Mouse (Mus musculus) midbrain, embryonic 16.5 days (tissue): ENCODE measurements around the gene Csnk1g1. TPM values are rescaled to one million over a fixed set of nuclear protein-coding genes. Genes with fewer than 3 reads are reported as not detected.

Source experiments
- ATAC-seq: fragments of 200-750 bp; cut with Nextera tagmentation; 2 replicates; pipeline ENCODE4 v1.8.0; 2017; ENCODE audit warnings: moderate TSS enrichment
- H3K27ac ChIP-seq: fragments of 300-500 bp; sonication (generic); 2 replicates; pipeline ENCODE4 v1.5.1; 2014; ENCODE audit warnings: mild to moderate bottlenecking, low read length, mixed read lengths
- H3K27me3 ChIP-seq: fragments of 300-500 bp; sonication (generic); 2 replicates; pipeline ENCODE4 v1.6.1; 2014; ENCODE audit warnings: low read depth, low read length, mixed read lengths; ENCODE audit not compliant: control insufficient read depth, insufficient read depth
- H3K36me3 ChIP-seq: fragments of 300-500 bp; sonication (generic); 2 replicates; pipeline ENCODE4 v1.6.1; 2014; ENCODE audit warnings: mild to moderate bottlenecking, low read length, moderate library complexity, mixed read lengths; ENCODE audit not compliant: control insufficient read depth, insufficient read depth
- H3K4me1 ChIP-seq: fragments of 300-500 bp; sonication (generic); 2 replicates; pipeline ENCODE4 v1.6.1; 2014; ENCODE audit warnings: mild to moderate bottlenecking, low read length, mixed read lengths; ENCODE audit not compliant: control insufficient read depth, insufficient read depth
- H3K4me2 ChIP-seq: fragments of 300-500 bp; sonication (generic); 2 replicates; pipeline ENCODE4 v1.6.1; 2014; ENCODE audit warnings: mild to moderate bottlenecking, low read length, mixed read lengths
- H3K4me3 ChIP-seq: fragments of 300-500 bp; sonication (generic); 2 replicates; pipeline ENCODE4 v1.5.1; 2014; ENCODE audit warnings: low read depth, mild to moderate bottlenecking, low read length, moderate library complexity, mixed read lengths
- H3K9ac ChIP-seq: fragments of 300-500 bp; sonication (generic); 2 replicates; pipeline ENCODE4 v1.6.1; 2014; ENCODE audit warnings: low read depth, low read length, mixed read lengths
- H3K9me3 ChIP-seq: fragments of 300-500 bp; sonication (generic); replicated peaks from 2 replicates; pipeline ENCODE4 v1.6.1; 2014; ENCODE audit warnings: mild to moderate bottlenecking, low read length, mixed read lengths; ENCODE audit not compliant: control insufficient read depth, poor library complexity, severe bottlenecking
- WGBS: fragments of 180-500 bp; shearing (Covaris S2); extraction: QIAGEN DNeasy Blood & Tissue Kit; methylation state at CpG from one replicate; pipeline ENCODE4 v1.1.7; 2014; 5-methylcytosine and 5-hydroxymethylcytosine counted together
- polyA plus RNA-seq: library from polyadenylated mRNA; unstranded; fragments of >200 nt; fragmentation: Nextera tagmentation; extraction: Ambion mirVana; gene quantifications from 2 replicates; pipeline ENCODE4 v1.2.1, GENCODE M21; 2015

Gene Csnk1g1
- polyA plus RNA-seq, 1 experiment from 2014 or later: 23.1 TPM

- Histone ChIP-seq H3K27me3 (no peaks in the 10 kb centered on the region), H3K9me3 (no peaks in the 10 kb centered on the region), H3K27ac (no peak overlapping the region), H3K9ac (no peak overlapping the region), H3K4me3 (no peak overlapping the region), H3K4me2 (no peak overlapping the region), H3K36me3 (no peaks in the 10 kb centered on the region), H3K4me1 (no peaks in the 10 kb centered on the region)
- 25% methylated on average over 1 of the region's 1 CpGs for WGBS
- ATAC-seq: no peak
Observed at GRCm38 (mm10) chr9:66053620-66054019, 144.9 kb downstream of the Csnk1g1 start.

GRCm38 (mm10) chr9:66059583-66060307, 151.0 kb downstream of the Csnk1g1 start, which contains the start of gene Ppib:
Gene Ppib, plus strand, starts transcription at chr9:66060222.
- Histone ChIP-seq H3K4me1 (peaks cover 19% of the 10 kb centered on the region), H3K4me3 (peak within 1 kb of the TSS; percentile 72), H3K9ac (peak within 1 kb of the TSS; percentile 83), H3K27me3 (no peaks in the 10 kb centered on the region), H3K27ac (peak within 1 kb of the TSS; percentile 91), H3K4me2 (peak within 1 kb of the TSS; percentile 67), H3K36me3 (peaks cover 19% of the 10 kb centered on the region), H3K9me3 (no peaks in the 10 kb centered on the region)
- peak; percentile 98 for ATAC-seq
- 2% methylated on average over 50 of the region's 51 CpGs for WGBS

- H3K4me3 ChIP-seq: peak overlapping the region; percentile 72
- peak overlapping the region; percentile 57 for H3K4me2 ChIP-seq
- WGBS: 1% methylated on average over 19 of the region's 20 CpGs
- H3K9ac ChIP-seq: peak overlapping the region; percentile 83
- H3K27me3 ChIP-seq: no peaks in the 10 kb centered on the region
- ATAC-seq: peak; percentile 78
- H3K36me3 ChIP-seq: peaks cover 22% of the 10 kb centered on the region
- H3K4me1 ChIP-seq: peaks cover 19% of the 10 kb centered on the region
- H3K27ac ChIP-seq: peak overlapping the region; percentile 91
- no peaks in the 10 kb centered on the region for H3K9me3 ChIP-seq
Observed at GRCm38 (mm10) chr9:66060308-66060647, 151.6 kb downstream of the Csnk1g1 start.

GRCm38 (mm10) chr9:66060986-66061385, 152.3 kb downstream of the Csnk1g1 start:
- Histone ChIP-seq H3K4me3 (peak overlapping the region; percentile 72), H3K9me3 (no peaks in the 10 kb centered on the region), H3K27ac (no peak overlapping the region), H3K9ac (peak overlapping the region; percentile 83; the same call in 1 of the 2 replicates), H3K4me1 (peaks cover 19% of the 10 kb centered on the region), H3K36me3 (peaks cover 27% of the 10 kb centered on the region), H3K4me2 (peak overlapping the region; percentile 57), H3K27me3 (no peaks in the 10 kb centered on the region)
- no peak for ATAC-seq
- WGBS: 18% methylated on average over 4 of the region's 4 CpGs

- no peak for ATAC-seq
- Histone ChIP-seq H3K4me3 (no peak overlapping the region), H3K36me3 (peaks cover 33% of the 10 kb centered on the region), H3K9ac (0 out of 2 replicates have a peak overlapping the region, but pooled peaks have one; percentile 83), H3K4me1 (peaks cover 19% of the 10 kb centered on the region), H3K27me3 (no peaks in the 10 kb centered on the region), H3K27ac (no peak overlapping the region), H3K9me3 (no peaks in the 10 kb centered on the region), H3K4me2 (peak overlapping the region; percentile 57)
- 82% methylated on average over 3 of the region's 3 CpGs for WGBS
Observed at GRCm38 (mm10) chr9:66061656-66062055, 152.9 kb downstream of the Csnk1g1 start.

GRCm38 (mm10) chr9:66063446-66063845, 154.7 kb downstream of the Csnk1g1 start:
- no peak for ATAC-seq
- 92% methylated on average over 3 of the region's 3 CpGs for WGBS
- H3K36me3 ChIP-seq: peaks cover 33% of the 10 kb centered on the region
- no peak overlapping the region for H3K27ac ChIP-seq
- H3K4me1 ChIP-seq: peaks cover 23% of the 10 kb centered on the region
- no peak overlapping the region for H3K9ac ChIP-seq
- no peak overlapping the region for H3K4me3 ChIP-seq
- H3K9me3 ChIP-seq: no peaks in the 10 kb centered on the region
- H3K27me3 ChIP-seq: peaks cover 1% of the 10 kb centered on the region
- no peak overlapping the region for H3K4me2 ChIP-seq

- Histone ChIP-seq H3K9ac (no peak overlapping the region), H3K4me1 (peaks cover 24% of the 10 kb centered on the region), H3K27ac (no peak overlapping the region), H3K9me3 (no peaks in the 10 kb centered on the region), H3K27me3 (peaks cover 4% of the 10 kb centered on the region), H3K36me3 (peaks cover 33% of the 10 kb centered on the region), H3K4me3 (no peak overlapping the region), H3K4me2 (no peak overlapping the region)
- 98% methylated on average over 11 of the region's 11 CpGs for WGBS
- ATAC-seq: no peak
Observed at GRCm38 (mm10) chr9:66064316-66064715, 155.6 kb downstream of the Csnk1g1 start.

GRCm38 (mm10) chr9:66066791-66067190, 158.1 kb downstream of the Csnk1g1 start:
- Histone ChIP-seq H3K4me1 (peaks cover 12% of the 10 kb centered on the region; the same call in 1 of the 2 replicates), H3K4me2 (no peak overlapping the region), H3K4me3 (no peak overlapping the region), H3K27ac (no peak overlapping the region), H3K9me3 (no peaks in the 10 kb centered on the region), H3K27me3 (peaks cover 4% of the 10 kb centered on the region), H3K9ac (no peak overlapping the region), H3K36me3 (peaks cover 33% of the 10 kb centered on the region)
- 91% methylated on average over 3 of the region's 3 CpGs for WGBS
- no peak for ATAC-seq

GRCm38 (mm10) chr9:66067542-66067941, 158.8 kb downstream of the Csnk1g1 start:
- H3K4me1 ChIP-seq: peaks cover 9% of the 10 kb centered on the region; the same call in 1 of the 2 replicates
- no peak overlapping the region for H3K4me2 ChIP-seq
- no peaks in the 10 kb centered on the region for H3K9me3 ChIP-seq
- peaks cover 4% of the 10 kb centered on the region for H3K27me3 ChIP-seq
- H3K4me3 ChIP-seq: no peak overlapping the region
- ATAC-seq: no peak
- no peak overlapping the region for H3K27ac ChIP-seq
- WGBS: 28% methylated on average over 5 of the region's 5 CpGs
- no peak overlapping the region for H3K9ac ChIP-seq
- H3K36me3 ChIP-seq: peaks cover 33% of the 10 kb centered on the region
